Mouse (Mus musculus) monocyte, adult 59 days (primary cell): ENCODE data around the gene Acads. TPM values are rescaled to one million over a fixed set of nuclear protein-coding genes. Genes with fewer than 3 reads are reported as not detected.

Source experiments
- total RNA-seq, 2 experiments: library from RNA; stranded (reverse); gene quantifications; one replicate each; pipeline ENCODE4 v1.2.4; 2023

Acads gene
- 10 to 100 TPM; 27.5 to 31.8 TPM for total RNA-seq

DNA sequence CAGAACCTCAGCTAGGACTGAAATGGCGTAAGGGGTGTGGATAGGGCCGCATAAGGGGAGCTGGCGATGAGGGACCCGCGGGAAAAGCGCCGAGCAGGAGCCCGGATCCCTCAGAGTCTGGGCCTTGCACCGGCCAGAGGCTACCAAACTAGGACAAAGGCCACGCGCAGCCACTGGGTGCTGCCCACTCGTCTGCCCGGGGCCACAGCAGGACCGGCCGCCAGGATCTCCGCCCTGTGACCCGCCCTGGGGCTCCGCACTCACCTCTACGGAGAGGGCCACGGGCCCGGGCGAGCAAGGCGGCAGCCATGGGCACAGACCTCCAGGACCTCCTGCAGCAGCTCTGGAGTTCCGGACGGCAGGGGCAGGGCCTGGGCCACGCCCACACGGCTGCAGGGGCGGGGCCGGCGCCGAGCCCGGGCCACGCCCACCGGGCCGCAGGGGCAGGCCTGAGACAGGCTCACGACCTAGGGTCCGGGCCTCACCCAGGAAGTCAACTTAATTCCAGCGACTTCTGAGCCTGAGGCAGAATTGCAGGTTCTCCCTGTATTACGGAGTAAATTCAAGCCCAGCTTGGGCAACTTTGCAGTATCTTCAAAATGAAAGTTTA, at the start of gene Acads:
Acads (minus strand) TSS at position 386 of the 610 bp plus-strand sequence.

DNA sequence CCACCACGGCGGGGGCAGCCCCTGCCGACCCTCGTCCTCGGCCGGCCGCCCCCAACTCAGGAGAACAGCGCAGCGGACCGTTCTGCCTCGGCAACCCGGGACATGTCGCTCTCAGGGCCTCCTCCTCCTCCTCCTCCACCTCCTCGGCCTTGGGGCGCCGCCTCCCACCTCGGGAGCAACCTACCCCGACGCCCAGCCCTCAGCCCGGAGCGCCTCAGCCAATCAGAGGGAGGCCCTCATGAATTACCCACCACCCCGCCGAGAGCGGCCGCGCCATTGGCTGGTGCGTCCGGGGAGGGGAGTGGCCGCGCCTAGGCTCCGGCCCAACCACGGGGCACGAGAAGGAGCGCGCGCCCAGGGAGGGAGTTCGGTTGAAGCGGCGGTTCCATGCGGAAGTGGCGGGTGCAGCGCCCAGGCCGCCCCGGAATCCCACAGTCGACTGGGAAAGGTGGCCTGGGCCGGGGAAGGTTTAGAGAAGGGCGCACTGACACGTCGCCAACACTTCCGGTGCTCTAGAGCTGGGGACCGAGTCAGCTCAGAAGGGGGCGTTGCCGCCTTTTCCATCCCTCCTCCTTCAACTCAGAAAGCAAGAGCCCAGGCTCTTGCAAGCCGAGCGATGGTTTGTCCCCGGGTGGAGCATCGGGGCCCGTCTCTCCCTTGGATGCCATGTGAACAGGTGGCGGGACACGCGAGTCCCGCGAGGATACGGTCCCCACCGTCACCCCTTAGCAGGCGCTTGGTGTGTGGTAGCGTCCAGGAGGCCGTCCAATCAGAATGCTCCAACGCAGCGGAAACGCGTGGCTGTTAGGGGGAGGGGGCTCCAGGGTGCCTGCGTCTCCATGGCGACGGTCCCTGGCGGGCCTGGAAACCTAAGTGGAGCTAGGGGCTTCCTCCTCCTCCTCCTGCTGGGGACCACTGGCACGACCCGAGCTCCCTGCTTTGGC, 39.2 kb upstream of the Acads start, which contains the start of gene Mlec:
Mlec (minus strand) TSS at position 140 of the 944 bp plus-strand sequence.

DNA sequence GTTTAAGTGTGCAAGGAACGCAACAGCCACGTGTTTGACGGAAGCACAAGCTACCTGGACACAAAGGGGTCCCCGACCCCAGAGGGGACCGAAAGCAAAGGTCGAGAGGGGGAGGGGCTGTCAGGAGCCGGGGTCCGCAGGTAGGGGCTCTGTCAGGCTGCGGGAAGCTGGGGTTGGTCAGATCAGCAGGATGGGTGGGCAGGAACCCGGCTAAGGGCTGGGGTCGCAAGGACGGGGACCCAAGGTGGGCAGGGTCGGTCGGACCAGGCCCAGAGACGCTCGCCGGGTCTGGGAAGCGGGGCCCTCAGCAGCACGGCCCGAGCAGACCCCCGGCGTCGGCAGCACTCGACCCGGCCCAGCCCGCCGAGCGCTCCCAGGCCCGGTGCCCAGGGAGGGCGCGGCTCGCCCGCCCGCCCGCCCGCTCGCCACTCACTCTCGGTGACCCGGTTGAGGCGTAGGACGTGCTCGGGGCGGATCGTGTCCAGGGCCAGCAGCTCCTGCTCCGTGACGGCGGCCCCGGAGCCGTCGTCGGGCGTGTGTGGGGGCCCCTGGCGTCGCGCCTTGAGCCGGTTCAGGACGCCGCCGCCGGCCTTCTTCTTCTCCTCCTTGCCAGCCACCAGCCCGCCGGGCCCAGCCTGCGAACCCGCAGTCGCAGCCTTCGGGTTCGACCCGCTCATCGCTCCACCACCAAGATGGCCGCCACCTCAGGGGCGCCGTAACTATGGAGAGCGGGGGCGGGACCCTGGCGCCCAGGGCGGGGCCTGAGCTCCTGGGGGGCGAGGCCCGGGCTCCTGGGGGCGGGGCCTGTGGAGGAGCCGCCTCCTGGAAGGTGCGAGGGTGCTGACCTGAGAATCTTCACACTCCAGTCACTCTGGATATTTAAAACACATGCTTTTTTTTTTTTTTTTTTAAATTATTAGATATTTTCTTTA, 15.4 kb upstream of the Acads start, which contains the start of gene Unc119b:
Unc119b (minus strand) TSS at position 742 of the 932 bp plus-strand sequence.

DNA sequence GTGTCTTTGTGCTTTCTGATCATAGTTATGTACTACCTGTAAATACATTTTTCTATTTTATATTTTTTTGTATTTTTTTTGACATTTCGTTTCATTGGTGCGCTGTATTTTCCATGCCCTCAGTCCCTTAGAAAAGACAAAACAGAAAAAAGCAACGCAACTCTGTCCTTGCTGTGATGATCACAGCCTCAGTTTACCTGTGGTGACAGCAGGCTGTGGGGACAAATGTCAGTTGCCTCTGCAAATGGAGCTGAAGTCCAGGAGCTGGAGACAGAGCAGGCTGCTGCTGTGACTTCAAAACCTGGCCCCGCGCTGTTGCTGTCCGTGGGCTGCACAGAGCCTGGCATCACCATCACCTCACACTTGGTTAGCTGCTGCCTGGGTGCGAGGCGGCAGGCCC, 21.0 kb downstream of the Acads start, which contains the start of gene Gm10401:
Gm10401 (minus strand) TSS at position 101 of the 400 bp plus-strand sequence.

Other genes starting within 250 kb of the Acads start
- 10 to 100 TPM; 39.8 to 50.6 TPM for gene Oasl2, start 222.4 kb downstream of the Acads start, total RNA-seq
- gene Oasl1, start 196.1 kb downstream of the Acads start, total RNA-seq: 10 to 100 TPM; 12.9 to 15.3 TPM
- gene 2210016L21Rik, start 177.2 kb downstream of the Acads start, total RNA-seq: 10 to 100 TPM; 16.4 to 20.3 TPM
- not detected for gene Hnf1a, start 148.3 kb downstream of the Acads start, total RNA-seq
- gene Sppl3, start 108.2 kb downstream of the Acads start, total RNA-seq: 10 to 100 TPM; 64.1 to 64.7 TPM
- not detected for gene Gm10401, start 21.1 kb downstream of the Acads start, total RNA-seq
- gene Unc119b, start 15.6 kb upstream of the Acads start, total RNA-seq: 10 to 100 TPM; 23.3 to 24.0 TPM
- gene Mlec, start 38.8 kb upstream of the Acads start, total RNA-seq: 10 to 100 TPM; 63.5 to 67.1 TPM
- not detected for gene Cabp1, start 75.0 kb upstream of the Acads start, total RNA-seq
- gene Pop5, start 116.5 kb upstream of the Acads start, total RNA-seq: 10 to 100 TPM; 26.9 to 31.7 TPM
- 100 to 1,000 TPM; 150 to 169 TPM for gene Rnf10, start 153.6 kb upstream of the Acads start, total RNA-seq
- gene Coq5, start 160.3 kb upstream of the Acads start, total RNA-seq: 10 to 100 TPM; 17.6 to 19.3 TPM
- gene Dynll1, start 181.7 kb upstream of the Acads start, total RNA-seq: 100 to 1,000 TPM; 216 to 251 TPM
- 10 to 100 TPM; 68.7 to 79.8 TPM for gene Srsf9, start 207.8 kb upstream of the Acads start, total RNA-seq
- 10 to 100 TPM; 19.0 to 20.6 TPM for gene Gatc, start 221.8 kb upstream of the Acads start, total RNA-seq
- 10 to 100 TPM; 25.1 to 28.6 TPM for gene Triap1, start 221.9 kb upstream of the Acads start, total RNA-seq
- 100 to 1,000 TPM; 246 to 260 TPM for gene Cox6a1, start 229.6 kb upstream of the Acads start, total RNA-seq